Mouse (Mus musculus) heart, embryonic 14.5 days (tissue): ENCODE results near the gene Pigf. TPM values are rescaled to one million over a fixed set of nuclear protein-coding genes. Genes with fewer than 3 reads are reported as not detected.
A peak's percentile ranks its signal among the peaks of the same experiment; 100 is the strongest.

ENCODE experiments used
- ATAC-seq: fragments of 200-750 bp; cut with Nextera tagmentation; 2 replicates; pipeline ENCODE4 v1.8.0; 2017; ENCODE audit warnings: low read depth, moderate TSS enrichment; ENCODE audit not compliant: insufficient number of reproducible peaks, insufficient read depth, low FRiP score
- H3K27ac ChIP-seq, 2 experiments: fragments of 200-500 bp in 1 of 2; fragments of 300-500 bp in 1 of 2; sonication (generic) in 1 of 2; replicated peaks in 1 of 2; 2 replicates each; pipeline ENCODE4 v1.5.1; 2012 to 2014; ENCODE audit warnings: low read depth in 2 of 2, low read length in 2 of 2, control low read depth in 1 of 2, mild to moderate bottlenecking in 1 of 2, mixed read lengths in 1 of 2; ENCODE audit not compliant: control insufficient read depth in 1 of 2, insufficient read depth in 1 of 2
- H3K27me3 ChIP-seq: fragments of 300-500 bp; sonication (generic); 2 replicates; pipeline ENCODE4 v1.6.1; 2014; ENCODE audit warnings: mild to moderate bottlenecking, low read length, control low read depth; ENCODE audit not compliant: control insufficient read depth, insufficient read depth
- H3K36me3 ChIP-seq: fragments of 300-500 bp; sonication (generic); 2 replicates; pipeline ENCODE4 v1.6.1; 2014; ENCODE audit warnings: mild to moderate bottlenecking, control low read depth, low read length, mixed read lengths; ENCODE audit not compliant: control insufficient read depth, insufficient read depth
- H3K4me1 ChIP-seq, 2 experiments: fragments of 200-500 bp in 1 of 2; fragments of 300-500 bp in 1 of 2; sonication (generic) in 1 of 2; 2 replicates each; pipeline ENCODE4 v1.6.1; 2012 to 2014; ENCODE audit warnings: low read length in 2 of 2, control low read depth in 1 of 2, mixed read lengths in 1 of 2; ENCODE audit not compliant: control insufficient read depth in 2 of 2, insufficient read depth in 2 of 2
- H3K4me2 ChIP-seq: fragments of 300-500 bp; sonication (generic); 2 replicates; pipeline ENCODE4 v1.6.1; 2014; ENCODE audit warnings: mild to moderate bottlenecking, low read length
- H3K4me3 ChIP-seq, 2 experiments: fragments of 200-500 bp in 1 of 2; fragments of 300-500 bp in 1 of 2; sonication (generic) in 1 of 2; 2 replicates each; pipeline ENCODE4 v1.5.1; 2012 to 2014; ENCODE audit warnings: low read length in 2 of 2, mild to moderate bottlenecking in 2 of 2, control low read depth in 1 of 2, low read depth in 1 of 2, moderate library complexity in 1 of 2; ENCODE audit not compliant: control insufficient read depth in 1 of 2, insufficient read depth in 1 of 2
- H3K9ac ChIP-seq: fragments of 300-500 bp; sonication (generic); 2 replicates; pipeline ENCODE4 v1.6.1; 2014; ENCODE audit warnings: mild to moderate bottlenecking, low read length
- H3K9me3 ChIP-seq: fragments of 300-500 bp; sonication (generic); 2 replicates; pipeline ENCODE4 v1.6.1; 2016; ENCODE audit warnings: low read length, control low read depth; ENCODE audit not compliant: control insufficient read depth
- WGBS: fragments of 180-500 bp; shearing (Covaris S2); extraction: QIAGEN DNeasy Blood & Tissue Kit; methylation state at CpG from one replicate; pipeline ENCODE4 v1.1.7; 2014; 5-methylcytosine and 5-hydroxymethylcytosine counted together
- polyA plus RNA-seq: library from polyadenylated mRNA; unstranded; fragments of >200 nt; fragmentation: Nextera tagmentation; extraction: Ambion mirVana; gene quantifications from 2 replicates; pipeline ENCODE4 v1.2.1, GENCODE M21; 2014

Gene Pigf
- polyA plus RNA-seq, 1 experiment from 2014 or later, result 12.5 TPM

GRCm38 (mm10) chr17:87062639-87063038 is 37.4 kb upstream of the Pigf start:
- Histone ChIP-seq H3K27me3 (no peaks in the 10 kb centered on the region), H3K9ac (no peak overlapping the region), H3K4me3 (no peak overlapping the region), H3K4me1 (peaks cover under 1 to 6% of the 10 kb centered on the region in 2 experiments; a peak in 2 of 4 replicates), H3K4me2 (no peak overlapping the region), H3K9me3 (no peaks in the 10 kb centered on the region), H3K27ac (no peak overlapping the region), H3K36me3 (no peaks in the 10 kb centered on the region)
- ATAC-seq, result no peak
- WGBS, result 75% methylated on average over 9 of the region's 9 CpGs

GRCm38 (mm10) chr17:87057486-87058266 is 32.5 kb upstream of the Pigf start:
- Histone ChIP-seq H3K4me2 (no peak overlapping the region), H3K27ac (no peak overlapping the region), H3K4me3 (no peak overlapping the region), H3K4me1 (peaks cover 15 to 21% of the 10 kb centered on the region in 2 experiments), H3K9me3 (no peaks in the 10 kb centered on the region), H3K27me3 (no peaks in the 10 kb centered on the region), H3K36me3 (no peaks in the 10 kb centered on the region), H3K9ac (no peak overlapping the region)
- ATAC-seq, result peak; percentile 41; the same call in 1 of the 2 replicates
- WGBS, result 52% methylated on average over 8 of the region's 8 CpGs

- no peak overlapping the region for H3K4me2 ChIP-seq
- no peaks in the 10 kb centered on the region for H3K36me3 ChIP-seq
- no peak overlapping the region for H3K27ac ChIP-seq
- 87% methylated on average over 7 of the region's 7 CpGs for WGBS
- H3K4me3 ChIP-seq, result no peak overlapping the region
- no peak overlapping the region for H3K9ac ChIP-seq
- peaks cover 15 to 21% of the 10 kb centered on the region in 2 experiments for H3K4me1 ChIP-seq
- ATAC-seq, result no peak
- no peaks in the 10 kb centered on the region for H3K9me3 ChIP-seq
- H3K27me3 ChIP-seq, result no peaks in the 10 kb centered on the region
Measured at GRCm38 (mm10) chr17:87056761-87057160, 31.6 kb upstream of the Pigf start.

GRCm38 (mm10) chr17:87055663-87056062 is 30.5 kb upstream of the Pigf start:
- Histone ChIP-seq H3K9ac (no peak overlapping the region), H3K4me3 (no peak overlapping the region), H3K27me3 (no peaks in the 10 kb centered on the region), H3K27ac (peak overlapping the region; percentile 34 to 64; a peak in 2 of 4 replicates), H3K4me1 (peaks cover 15 to 21% of the 10 kb centered on the region in 2 experiments), H3K9me3 (no peaks in the 10 kb centered on the region), H3K4me2 (peak overlapping the region; percentile 14; the same call in 1 of the 2 replicates), H3K36me3 (no peaks in the 10 kb centered on the region)
- ATAC-seq, result no peak
- WGBS, result 74% methylated on average over 1 of the region's 1 CpGs

- no peaks in the 10 kb centered on the region for H3K36me3 ChIP-seq
- no peak; the same call in 1 of the 2 replicates for ATAC-seq
- WGBS, result 19% methylated on average over 5 of the region's 5 CpGs
- no peaks in the 10 kb centered on the region for H3K9me3 ChIP-seq
- H3K9ac ChIP-seq, result peak overlapping the region; percentile 49; the same call in 1 of the 2 replicates
- H3K27me3 ChIP-seq, result no peaks in the 10 kb centered on the region
- no peak overlapping the region for H3K4me3 ChIP-seq
- peaks cover 18 to 21% of the 10 kb centered on the region in 2 experiments for H3K4me1 ChIP-seq
- peak overlapping the region; percentile 34 to 64 for H3K27ac ChIP-seq
- H3K4me2 ChIP-seq, result peak overlapping the region; percentile 14; the same call in 1 of the 2 replicates
Measured at GRCm38 (mm10) chr17:87055051-87055459, 29.8 kb upstream of the Pigf start.

GRCm38 (mm10) chr17:87053921-87054320 is 28.7 kb upstream of the Pigf start:
- Histone ChIP-seq H3K27me3 (no peaks in the 10 kb centered on the region), H3K4me2 (no peak overlapping the region), H3K9me3 (no peaks in the 10 kb centered on the region), H3K4me1 (peaks cover 18 to 21% of the 10 kb centered on the region in 2 experiments), H3K9ac (no peak overlapping the region), H3K36me3 (no peaks in the 10 kb centered on the region), H3K27ac (no peak overlapping the region), H3K4me3 (no peak overlapping the region)
- no peak for ATAC-seq
- 74% methylated on average over 5 of the region's 5 CpGs for whole genome bisulfite sequencing

GRCm38 (mm10) chr17:87052432-87052831 is 27.2 kb upstream of the Pigf start:
- no peak overlapping the region for H3K27ac ChIP-seq
- H3K9me3 ChIP-seq, result no peaks in the 10 kb centered on the region
- ATAC-seq, result no peak
- peaks cover 13 to 18% of the 10 kb centered on the region in 2 experiments for H3K4me1 ChIP-seq
- H3K9ac ChIP-seq, result no peak overlapping the region
- WGBS, result 75% methylated on average over 1 of the region's 1 CpGs
- no peak overlapping the region for H3K4me2 ChIP-seq
- no peaks in the 10 kb centered on the region for H3K36me3 ChIP-seq
- H3K4me3 ChIP-seq, result no peak overlapping the region
- no peaks in the 10 kb centered on the region for H3K27me3 ChIP-seq
